Mouse (Mus musculus) spleen, postnatal 14 days (tissue): Measurements from ENCODE around the gene Dcaf7.
A peak's percentile ranks its signal among the peaks of the same experiment; 100 is the strongest.
"Not testable (repeated sequence)": the region's sequence is repeated elsewhere in the genome, so short reads cannot be mapped to it uniquely, and the experiment has no call there.

Experiments
- DNase-seq, 2 experiments: peaks; one replicate each; pipeline ENCODE4 v3.0.0; 2021 to 2022; ENCODE audit warnings: low spot score in 2 of 2

Dcaf7 gene

GRCm38 (mm10) chr11:106036548-106037417 is at the start of gene Dcaf7:
TSS of gene Dcaf7 (plus strand) at chr11:106036872.
- DNase-seq: peak; percentile 97

DNA sequence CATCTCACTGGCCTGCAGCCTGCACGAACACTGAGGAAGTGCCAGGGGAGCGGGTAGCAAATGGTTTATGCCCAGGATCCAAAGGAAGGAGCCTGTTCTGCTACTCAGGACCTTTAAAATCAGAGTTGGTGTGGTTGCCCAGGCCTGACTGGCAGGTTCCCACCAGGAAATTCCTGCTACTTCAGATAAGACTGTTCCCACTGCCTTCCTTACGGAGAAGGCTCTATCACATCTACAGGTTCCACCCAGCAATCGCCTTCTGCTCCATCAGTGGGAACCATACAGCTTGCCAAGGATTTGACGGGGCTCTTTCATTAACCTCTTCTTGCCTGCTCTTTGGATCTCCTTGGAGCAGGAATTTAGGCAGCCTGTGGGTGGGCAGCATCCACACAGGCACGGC is 49.2 kb upstream of the Dcaf7 start:
- no peak for DNase-seq

GRCm38 (mm10) chr11:105989446-105989845 is 47.2 kb upstream of the Dcaf7 start:
- no peak for DNase-seq

DNA sequence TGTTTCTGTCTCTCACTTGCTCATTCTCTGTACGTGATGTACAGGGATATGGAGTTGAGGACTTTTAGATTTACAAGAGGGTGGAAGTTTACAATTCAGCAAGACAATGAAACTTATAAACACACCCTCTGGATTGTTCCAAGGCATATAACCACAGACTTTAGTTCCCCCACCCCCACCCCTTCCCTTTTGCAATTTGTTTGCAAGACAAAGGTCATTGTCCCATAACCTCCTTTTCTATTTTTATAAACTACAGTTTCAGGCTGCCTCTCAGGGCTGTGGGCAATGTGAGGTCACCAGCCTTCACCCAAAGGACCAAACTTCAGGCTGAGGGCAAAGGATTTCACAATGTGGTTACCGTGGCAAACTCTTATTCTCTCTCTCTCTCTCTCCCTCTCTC is 46.4 kb upstream of the Dcaf7 start:
- DNase-seq: no peak

DNA sequence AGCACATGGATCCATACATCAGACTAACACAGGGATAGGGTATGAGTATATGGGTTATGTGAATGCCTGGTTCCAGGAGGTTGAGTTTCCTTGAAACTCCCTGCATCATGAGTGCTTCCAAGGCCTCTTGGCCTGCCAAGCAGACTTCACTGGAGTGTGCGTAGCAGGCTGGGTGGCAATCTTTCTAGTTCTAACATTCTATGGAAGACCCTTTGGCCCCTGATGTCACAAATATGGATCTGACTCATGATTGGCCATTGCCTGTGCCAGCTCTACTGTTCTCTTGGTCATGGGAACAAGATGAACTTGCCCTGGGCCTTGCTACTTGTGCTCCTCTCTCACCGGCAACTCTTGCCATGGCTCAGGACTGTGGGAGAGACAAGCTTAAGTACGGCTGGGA is 42.3 kb upstream of the Dcaf7 start, which contains the start of gene Ace3:
Gene Ace3, plus strand, starts transcription at position 301 of the 400 bp plus-strand sequence.
- DNase-seq: no peak

- DNase-seq: no peak
These were observed 36.6 kb upstream of the Dcaf7 start for GRCm38 (mm10) chr11:106000062-106000461.

DNA sequence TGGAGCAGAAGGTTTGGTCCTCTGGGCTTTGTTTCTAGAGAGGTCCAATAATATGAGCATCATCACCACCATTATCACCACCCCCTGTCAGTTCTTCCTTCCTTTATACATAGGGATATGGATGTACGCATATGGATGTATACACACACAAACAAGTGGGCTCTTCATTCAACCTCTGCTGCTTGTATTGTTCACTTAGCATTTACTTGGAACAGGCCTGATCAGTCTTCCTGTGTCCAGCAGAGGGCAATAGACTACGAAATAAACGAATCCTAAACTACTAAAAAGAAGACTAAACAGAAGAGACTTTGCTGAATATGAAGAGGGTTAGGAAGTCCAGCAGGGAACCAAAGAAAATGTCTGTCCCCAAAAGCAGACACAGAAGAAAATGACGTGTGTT is 35.0 kb upstream of the Dcaf7 start:
- DNase-seq: no peak

- DNase-seq: no peak
These were observed 32.1 kb upstream of the Dcaf7 start for GRCm38 (mm10) chr11:106004576-106004975.

DNA sequence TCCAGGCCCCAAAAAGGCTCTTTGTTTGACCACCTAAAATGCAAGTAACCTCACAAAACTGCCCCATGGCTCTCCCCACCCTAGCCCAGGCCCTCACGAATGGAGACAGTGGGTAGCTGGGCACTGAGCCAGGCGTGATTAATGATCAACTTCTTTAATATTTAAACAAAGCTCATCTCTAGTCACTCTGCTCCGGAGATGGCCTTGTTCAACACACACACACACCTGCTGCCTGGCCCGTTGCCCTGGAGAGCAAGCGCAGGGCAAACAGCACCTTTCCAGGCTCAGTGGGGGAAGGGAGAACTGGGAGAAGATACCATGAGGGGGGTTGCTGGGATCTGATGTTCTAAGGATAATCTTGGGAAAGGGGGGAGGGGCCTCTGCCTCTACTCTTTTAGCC is 30.7 kb upstream of the Dcaf7 start:
- DNase-seq: no peak

- peak; percentile 30 to 58 for DNase-seq
These were observed 28.9 kb upstream of the Dcaf7 start, which contains the start of gene Kcnh6 for GRCm38 (mm10) chr11:106007821-106008220. TSS of gene Kcnh6 (plus strand) at chr11:106008124.

DNA sequence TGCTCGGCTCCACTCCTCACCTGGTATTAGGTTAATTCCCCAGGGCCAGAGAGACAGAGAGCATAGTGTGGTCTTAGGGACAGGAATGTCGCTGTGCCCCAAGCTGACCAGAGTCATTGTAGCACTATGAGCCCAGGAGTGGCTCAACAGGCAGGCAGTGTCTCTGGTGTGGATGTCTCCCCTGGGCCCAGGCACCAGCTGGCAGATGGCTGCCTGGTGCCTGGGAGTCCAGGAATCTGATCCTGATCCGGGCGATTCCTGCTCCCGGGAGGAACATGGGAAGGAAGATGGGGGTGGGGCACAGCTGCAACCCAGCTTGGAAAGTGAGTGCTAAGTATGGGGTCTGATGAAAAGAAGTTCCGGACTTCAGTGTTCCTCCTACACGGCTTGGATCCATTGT is 24.0 kb upstream of the Dcaf7 start:
- no peak for DNase-seq

DNA sequence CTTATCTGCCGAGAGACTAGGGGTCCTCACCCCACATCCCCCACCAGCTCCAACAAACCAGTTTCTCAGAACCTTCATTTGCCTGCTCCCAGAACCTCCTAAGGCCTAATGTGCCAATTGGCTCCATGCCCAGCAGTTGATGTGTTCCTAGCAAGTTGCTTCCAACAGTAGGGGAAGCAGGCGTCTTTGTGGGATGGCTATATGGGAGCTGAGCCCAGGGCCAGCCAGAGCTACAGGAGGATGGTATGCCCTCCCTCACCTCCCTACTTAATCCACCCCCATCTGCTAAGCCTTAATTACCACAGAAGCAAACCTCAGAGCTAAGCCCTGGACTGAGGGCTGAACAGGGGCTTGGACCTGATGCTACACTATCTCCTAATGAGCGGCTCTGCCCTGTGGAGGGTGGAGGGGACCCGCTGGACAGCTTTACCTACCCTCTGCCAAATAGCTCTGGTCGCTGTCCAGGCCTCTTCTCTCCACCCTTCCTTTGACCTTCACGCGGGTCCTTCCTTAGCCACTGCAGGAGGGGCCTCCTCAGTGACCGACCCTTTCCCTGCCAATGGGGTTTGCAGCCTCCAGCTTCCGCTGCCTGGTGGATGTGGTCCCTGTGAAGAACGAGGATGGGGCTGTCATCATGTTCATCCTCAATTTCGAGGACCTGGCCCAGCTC is 23.0 kb upstream of the Dcaf7 start:
- no peak for DNase-seq

- DNase-seq: no peak
These were observed 20.2 kb upstream of the Dcaf7 start for GRCm38 (mm10) chr11:106016440-106016839.

DNA sequence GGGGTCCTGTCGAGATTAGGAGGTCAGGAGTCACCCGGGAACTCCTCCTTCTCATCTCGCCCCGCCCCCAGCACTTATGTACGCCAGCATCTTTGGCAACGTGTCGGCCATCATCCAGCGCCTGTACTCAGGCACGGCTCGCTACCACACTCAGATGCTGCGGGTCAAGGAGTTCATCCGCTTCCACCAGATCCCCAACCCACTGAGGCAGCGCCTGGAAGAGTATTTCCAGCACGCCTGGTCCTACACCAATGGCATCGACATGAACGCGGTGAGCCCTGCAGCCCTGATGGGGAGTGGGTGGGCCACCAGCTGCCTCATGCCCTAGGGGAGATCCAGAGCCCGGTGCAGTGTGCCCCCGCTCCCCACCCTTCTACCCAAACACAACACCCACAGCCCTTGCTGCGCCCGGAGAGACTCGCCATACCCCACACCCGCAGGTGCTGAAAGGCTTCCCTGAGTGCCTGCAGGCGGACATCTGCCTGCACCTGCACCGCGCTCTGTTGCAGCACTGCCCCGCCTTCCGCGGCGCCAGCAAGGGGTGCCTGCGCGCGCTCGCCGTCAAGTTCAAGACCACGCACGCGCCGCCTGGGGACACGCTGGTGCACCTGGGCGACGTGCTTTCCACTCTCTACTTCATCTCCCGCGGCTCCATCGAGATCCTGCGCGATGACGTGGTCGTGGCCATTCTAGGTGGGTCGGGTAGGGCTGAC is 16.5 kb upstream of the Dcaf7 start:
- no peak for DNase-seq

GRCm38 (mm10) chr11:106025774-106026173 is 10.9 kb upstream of the Dcaf7 start:
- no peak for DNase-seq

DNA sequence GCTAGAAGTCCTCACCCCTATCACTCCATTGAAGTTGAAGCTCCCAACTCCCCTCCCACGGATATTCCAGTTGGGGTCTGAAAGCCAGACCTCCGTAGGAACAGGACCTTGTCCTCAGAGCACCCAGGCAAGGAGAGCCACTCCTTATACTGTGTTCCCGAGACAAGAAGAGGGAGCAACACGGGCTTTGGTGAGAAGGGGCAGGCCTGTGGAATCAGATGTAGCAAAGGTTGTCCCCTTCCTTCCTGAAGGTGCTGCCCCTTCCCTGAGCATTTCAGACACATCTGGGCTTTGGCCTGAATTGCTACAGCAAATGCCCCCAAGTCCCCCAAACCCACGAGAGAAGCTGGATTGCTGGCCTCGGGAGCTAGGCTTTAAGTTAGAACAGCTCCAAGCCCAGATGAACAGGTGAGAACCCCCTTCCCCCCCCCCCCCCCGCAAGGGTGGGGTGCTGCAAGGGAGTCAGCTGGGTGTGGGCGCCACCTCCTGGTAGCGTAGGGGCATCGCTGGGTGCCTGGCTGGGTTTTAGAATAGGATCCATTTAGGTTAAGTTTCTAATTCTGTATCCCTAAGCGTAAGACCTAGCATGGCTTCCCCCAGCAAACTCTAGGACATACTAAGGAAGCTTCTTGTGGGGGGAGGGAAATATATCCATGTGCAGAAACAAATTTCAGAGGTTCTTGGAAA is 10.1 kb upstream of the Dcaf7 start:
- peak; percentile 35 to 67 for DNase-seq

GRCm38 (mm10) chr11:106027607-106028006 is 9.1 kb upstream of the Dcaf7 start:
- no peak for DNase-seq

GRCm38 (mm10) chr11:106032074-106032473 is 4.6 kb upstream of the Dcaf7 start:
- not testable (repeated sequence) for DNase-seq

- DNase-seq: no peak
These were observed 3.2 kb upstream of the Dcaf7 start for GRCm38 (mm10) chr11:106033491-106033919.

DNA sequence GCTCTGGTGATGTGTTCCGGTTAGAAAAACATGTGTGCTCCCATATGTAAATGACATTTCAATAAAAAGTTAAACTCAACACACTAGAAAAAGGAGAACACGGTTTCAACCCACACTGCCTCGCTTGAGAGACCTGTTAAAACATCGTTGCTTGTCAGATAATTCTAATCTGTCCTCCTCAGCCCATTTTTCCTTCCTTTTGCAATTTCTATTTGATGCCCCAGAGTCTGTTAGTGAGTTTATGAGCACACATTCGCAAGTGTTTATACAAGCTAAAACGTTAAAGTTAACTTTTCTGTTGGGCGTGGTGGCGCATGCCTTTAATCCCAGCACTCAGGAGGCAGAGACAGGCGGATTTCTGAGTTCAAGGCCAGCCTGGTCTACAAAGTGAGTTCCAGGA is 1.7 kb upstream of the Dcaf7 start:
- DNase-seq: no peak

GRCm38 (mm10) chr11:106037418-106037751 is 713 bp downstream of the Dcaf7 start:
- DNase-seq: no peak

GRCm38 (mm10) chr11:106044349-106044748 is 7.7 kb downstream of the Dcaf7 start:
- no peak for DNase-seq
